Mouse (Mus musculus): ENCODE data around the gene Prm3. TPM values are rescaled to one million over a fixed set of nuclear protein-coding genes. Genes with fewer than 3 reads are reported as not detected.
"Not testable (repeated sequence)": the region's sequence is repeated elsewhere in the genome, so short reads cannot be mapped to it uniquely, and the experiment has no call there.

Prm3 gene
- polyA plus RNA-seq, 1 experiment from 2014 or later, result not detected

- Histone ChIP-seq H3K9me3 (no peaks in the 10 kb centered on the region), H3K4me3 (no peak overlapping the region), H3K4me2 (replicated peaks) (no peak overlapping the region), H3K27me3 (no peaks in the 10 kb centered on the region), H3K4me1 (no peaks in the 10 kb centered on the region), H3K27ac (replicated peaks) (no peak overlapping the region), H3K36me3 (no peaks in the 10 kb centered on the region), H3K9ac (replicated peaks) (no peak overlapping the region)
- ATAC-seq (ENCODE audit: low FRiP score, low read depth), result no peak
- WGBS, result 81% methylated on average over 1 of the region's 1 CpGs
Measured at GRCm38 (mm10) chr16:10824536-10824935, 33.8 kb upstream of the Prm3 start.

DNA sequence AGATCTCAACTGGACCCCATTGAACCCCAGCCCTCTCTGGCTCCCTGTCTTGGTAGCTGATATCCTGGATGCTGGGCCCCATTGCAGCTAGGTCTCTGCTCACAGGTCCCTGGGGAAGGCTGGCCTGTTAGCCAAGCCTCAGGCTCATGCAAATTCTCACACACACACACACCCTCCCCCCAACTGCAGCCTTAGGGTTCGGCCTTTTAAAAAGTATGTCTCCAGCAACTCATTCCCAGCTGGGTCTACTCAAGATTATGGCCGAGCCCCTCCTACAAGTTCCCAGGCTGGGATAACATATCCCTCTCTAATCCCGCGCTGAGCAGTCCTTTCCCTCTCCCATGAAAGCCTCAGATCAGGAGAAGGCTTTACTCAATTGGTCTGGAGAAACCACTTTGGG lies 30.7 kb upstream of the Prm3 start:
- no peak overlapping the region for H3K27ac ChIP-seq (replicated peaks)
- no peaks in the 10 kb centered on the region for H3K9me3 ChIP-seq
- no peaks in the 10 kb centered on the region for H3K4me1 ChIP-seq
- no peaks in the 10 kb centered on the region for H3K27me3 ChIP-seq
- H3K36me3 ChIP-seq, result no peaks in the 10 kb centered on the region
- WGBS, result 66% methylated on average over 4 of the region's 4 CpGs
- no peak overlapping the region for H3K9ac ChIP-seq (replicated peaks)
- ATAC-seq (ENCODE audit: low FRiP score, low read depth), result no peak
- no peak overlapping the region for H3K4me2 ChIP-seq (replicated peaks)
- no peak overlapping the region for H3K4me3 ChIP-seq

- H3K4me1 ChIP-seq, result no peaks in the 10 kb centered on the region
- H3K36me3 ChIP-seq, result no peaks in the 10 kb centered on the region
- no peak overlapping the region for H3K4me2 ChIP-seq (replicated peaks)
- 72% methylated on average over 3 of the region's 3 CpGs for WGBS
- H3K27ac ChIP-seq (replicated peaks), result no peak overlapping the region
- H3K4me3 ChIP-seq, result no peak overlapping the region
- no peak overlapping the region for H3K9ac ChIP-seq (replicated peaks)
- no peaks in the 10 kb centered on the region for H3K27me3 ChIP-seq
- ATAC-seq (ENCODE audit: low FRiP score, low read depth), result no peak
- H3K9me3 ChIP-seq, result no peaks in the 10 kb centered on the region
Measured at GRCm38 (mm10) chr16:10819966-10820365, 29.3 kb upstream of the Prm3 start.

- Histone ChIP-seq H3K36me3 (no peaks in the 10 kb centered on the region), H3K9me3 (no peaks in the 10 kb centered on the region), H3K27me3 (no peaks in the 10 kb centered on the region), H3K9ac (replicated peaks) (no peak overlapping the region), H3K4me1 (no peaks in the 10 kb centered on the region), H3K4me3 (no peak overlapping the region), H3K4me2 (replicated peaks) (no peak overlapping the region), H3K27ac (replicated peaks) (no peak overlapping the region)
- ATAC-seq (ENCODE audit: low FRiP score, low read depth), result no peak
- WGBS, result 83% methylated on average over 4 of the region's 4 CpGs
Measured at GRCm38 (mm10) chr16:10818579-10819135, 27.9 kb upstream of the Prm3 start.

- Histone ChIP-seq H3K4me2 (replicated peaks) (no peak overlapping the region), H3K9me3 (no peaks in the 10 kb centered on the region), H3K4me3 (no peak overlapping the region), H3K4me1 (no peaks in the 10 kb centered on the region), H3K36me3 (no peaks in the 10 kb centered on the region), H3K9ac (replicated peaks) (no peak overlapping the region), H3K27me3 (no peaks in the 10 kb centered on the region), H3K27ac (replicated peaks) (no peak overlapping the region)
- WGBS, result 92% methylated on average over 4 of the region's 4 CpGs
- no peak for ATAC-seq (ENCODE audit: low FRiP score, low read depth)
Measured at GRCm38 (mm10) chr16:10814864-10815263, 24.1 kb upstream of the Prm3 start.

GRCm38 (mm10) chr16:10813726-10814125 lies 23.0 kb upstream of the Prm3 start:
- Histone ChIP-seq H3K9me3 (no peaks in the 10 kb centered on the region), H3K27me3 (no peaks in the 10 kb centered on the region), H3K4me3 (no peak overlapping the region), H3K9ac (replicated peaks) (no peak overlapping the region), H3K4me2 (replicated peaks) (no peak overlapping the region), H3K36me3 (no peaks in the 10 kb centered on the region), H3K27ac (replicated peaks) (no peak overlapping the region), H3K4me1 (no peaks in the 10 kb centered on the region)
- no peak for ATAC-seq (ENCODE audit: low FRiP score, low read depth)
- WGBS, result 78% methylated on average over 4 of the region's 4 CpGs

DNA sequence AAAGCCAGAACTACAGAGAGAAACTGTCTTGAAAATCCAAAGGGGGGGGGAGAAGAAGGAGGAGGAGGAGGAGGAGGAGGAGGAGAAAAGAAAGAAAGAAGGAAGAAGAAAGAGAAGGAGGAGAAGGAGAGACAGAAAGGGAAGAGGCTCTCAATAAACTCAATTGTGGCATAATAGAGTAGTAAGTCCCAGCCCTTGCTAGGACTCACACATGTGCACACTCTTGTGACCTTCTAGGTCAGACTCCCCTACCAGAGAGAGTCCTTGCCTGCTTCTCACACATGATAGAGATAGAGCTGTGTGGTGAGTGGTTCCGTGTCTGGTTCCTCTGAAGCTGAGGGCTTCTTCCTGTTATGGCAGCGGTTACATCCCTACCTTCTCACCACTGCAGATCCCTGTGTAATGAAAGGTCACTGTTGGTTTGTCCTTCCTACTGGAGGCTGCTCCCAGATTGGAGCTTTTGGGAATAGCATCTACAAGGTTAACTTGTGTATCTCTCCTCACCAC lies 22.2 kb upstream of the Prm3 start, which contains the start of gene Gm11172:
Gene Gm11172, plus strand, starts transcription at position 51 of the 507 bp plus-strand sequence.
- no peak within 1 kb of the TSS for H3K4me3 ChIP-seq
- H3K27ac ChIP-seq (replicated peaks), result no peak within 1 kb of the TSS
- WGBS, result 100% methylated on average over 2 of the region's 2 CpGs
- no peaks in the 10 kb centered on the region for H3K27me3 ChIP-seq
- ATAC-seq (ENCODE audit: low FRiP score, low read depth), result no peak
- no peaks in the 10 kb centered on the region for H3K9me3 ChIP-seq
- no peak within 1 kb of the TSS for H3K4me2 ChIP-seq (replicated peaks)
- H3K9ac ChIP-seq (replicated peaks), result no peak within 1 kb of the TSS
- no peaks in the 10 kb centered on the region for H3K4me1 ChIP-seq
- no peaks in the 10 kb centered on the region for H3K36me3 ChIP-seq

DNA sequence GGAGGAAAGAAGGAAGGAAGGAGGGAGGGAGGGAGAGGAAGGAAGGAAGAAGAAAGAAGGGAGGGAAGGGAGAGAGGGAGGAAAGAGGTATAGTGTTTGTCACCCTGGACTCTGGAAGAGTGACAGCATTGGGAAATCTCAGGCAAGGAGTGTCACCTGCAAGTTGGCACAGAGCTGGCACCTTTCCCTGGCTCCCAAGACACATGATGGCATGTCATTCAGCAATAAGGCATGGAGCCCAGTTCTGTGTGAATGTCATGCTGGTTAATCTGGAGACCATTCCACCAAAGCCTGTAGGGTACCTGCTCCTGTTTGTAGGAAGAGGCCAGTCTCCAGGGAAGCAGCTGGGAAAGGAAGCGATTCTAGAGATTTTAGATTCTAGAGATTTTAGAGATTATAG lies 19.7 kb upstream of the Prm3 start:
- no peak overlapping the region for H3K27ac ChIP-seq (replicated peaks)
- no peak overlapping the region for H3K4me3 ChIP-seq
- no peak for ATAC-seq (ENCODE audit: low FRiP score, low read depth)
- H3K36me3 ChIP-seq, result no peaks in the 10 kb centered on the region
- no peak overlapping the region for H3K4me2 ChIP-seq (replicated peaks)
- no peaks in the 10 kb centered on the region for H3K4me1 ChIP-seq
- no peaks in the 10 kb centered on the region for H3K9me3 ChIP-seq
- whole genome bisulfite sequencing, result 92% methylated on average over 1 of the region's 1 CpGs
- no peaks in the 10 kb centered on the region for H3K27me3 ChIP-seq
- no peak overlapping the region for H3K9ac ChIP-seq (replicated peaks)

GRCm38 (mm10) chr16:10805789-10806527 lies 15.2 kb upstream of the Prm3 start, which contains the start of gene Prm1:
Prm1 (minus strand) TSS chr16:10805839.
- no peak for ATAC-seq (ENCODE audit: low FRiP score, low read depth)
- Histone ChIP-seq H3K27ac (replicated peaks) (no peak within 1 kb of the TSS), H3K36me3 (no peaks in the 10 kb centered on the region)

DNA sequence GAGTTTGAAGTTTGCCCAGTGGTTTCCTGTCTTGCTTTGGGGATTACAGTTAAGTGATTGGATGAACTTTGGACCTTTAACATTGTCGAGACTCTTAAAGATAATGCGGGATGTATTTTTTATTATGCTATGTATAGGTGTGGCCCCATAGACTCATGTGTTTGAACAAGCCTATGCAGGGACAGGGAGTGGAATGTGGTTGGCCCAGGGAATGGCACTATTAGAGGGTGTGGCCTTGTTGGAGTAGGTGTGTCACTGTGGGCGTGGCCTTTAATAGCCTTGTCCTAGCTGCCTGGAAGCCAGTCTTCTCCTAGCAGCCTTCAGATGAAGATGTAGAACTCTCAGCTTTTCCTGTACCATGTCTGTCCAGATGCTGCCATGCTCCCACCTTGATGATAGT lies 11.7 kb upstream of the Prm3 start:
- H3K9me3 ChIP-seq; H3K27me3 ChIP-seq; H3K36me3 ChIP-seq; ATAC-seq (ENCODE audit: low FRiP score, low read depth); H3K9ac ChIP-seq (replicated peaks); H3K4me2 ChIP-seq (replicated peaks); H3K27ac ChIP-seq (replicated peaks); H3K4me3 ChIP-seq; H3K4me1 ChIP-seq: not testable (repeated sequence)
- 82% methylated on average over 3 of the region's 3 CpGs for WGBS

More at GRCm38 (mm10) chr16:10805789-10806527, 15.2 kb upstream of the Prm3 start, which contains the start of gene Prm1:
- H3K9ac ChIP-seq (replicated peaks), result no peak within 1 kb of the TSS
- no peak within 1 kb of the TSS for H3K4me3 ChIP-seq
- no peak within 1 kb of the TSS for H3K4me2 ChIP-seq (replicated peaks)
- no peaks in the 10 kb centered on the region for H3K4me1 ChIP-seq
- no peaks in the 10 kb centered on the region for H3K9me3 ChIP-seq
- no peaks in the 10 kb centered on the region for H3K27me3 ChIP-seq
- WGBS, result 86% methylated on average over 10 of the region's 10 CpGs

- 78% methylated on average over 6 of the region's 6 CpGs for WGBS
- Histone ChIP-seq H3K4me2 (replicated peaks) (no peak within 1 kb of the TSS), H3K27me3 (peaks cover 17% of the 10 kb centered on the region), H3K4me1 (no peaks in the 10 kb centered on the region), H3K36me3 (no peaks in the 10 kb centered on the region), H3K9ac (replicated peaks) (no peak within 1 kb of the TSS), H3K27ac (replicated peaks) (no peak within 1 kb of the TSS), H3K9me3 (no peaks in the 10 kb centered on the region), H3K4me3 (no peak within 1 kb of the TSS)
- ATAC-seq (ENCODE audit: low FRiP score, low read depth), result no peak
Measured at GRCm38 (mm10) chr16:10796034-10796433, 5.3 kb upstream of the Prm3 start, which contains the start of gene Prm2. Prm2 (minus strand) TSS chr16:10796134.

DNA sequence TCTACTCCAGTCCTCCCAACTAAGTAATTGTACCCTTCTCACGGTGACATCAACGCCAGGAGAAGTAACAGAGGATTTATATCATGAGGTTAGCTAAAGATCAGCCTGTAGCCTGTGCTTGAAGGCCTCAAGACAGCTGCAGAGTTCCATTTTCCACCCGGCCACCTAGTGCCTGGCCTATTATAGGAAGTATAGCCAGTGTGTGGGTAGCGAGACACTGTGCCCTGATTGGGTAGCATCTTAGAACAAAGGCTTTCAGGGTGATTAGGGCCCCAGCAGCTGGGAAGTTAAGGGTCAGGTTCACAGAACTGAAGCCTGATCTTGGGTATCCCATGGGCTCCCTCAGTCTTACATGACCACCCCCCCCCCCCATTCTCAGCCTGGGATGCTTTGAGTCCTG lies 1.8 kb downstream of the Prm3 start:
- peaks cover 10% of the 10 kb centered on the region for H3K27me3 ChIP-seq
- H3K4me3 ChIP-seq, result no peak overlapping the region
- no peak overlapping the region for H3K4me2 ChIP-seq (replicated peaks)
- no peaks in the 10 kb centered on the region for H3K36me3 ChIP-seq
- no peak overlapping the region for H3K9ac ChIP-seq (replicated peaks)
- no peak for ATAC-seq (ENCODE audit: low FRiP score, low read depth)
- H3K4me1 ChIP-seq, result peaks cover 20% of the 10 kb centered on the region
- 50% methylated on average over 4 of the region's 4 CpGs for WGBS
- no peaks in the 10 kb centered on the region for H3K9me3 ChIP-seq
- H3K27ac ChIP-seq (replicated peaks), result no peak overlapping the region
